Mouse (Mus musculus): ENCODE data around the gene Tenm2. TPM values are rescaled to one million over a fixed set of nuclear protein-coding genes. Genes with fewer than 3 reads are reported as not detected.

The Tenm2 gene
- polyA plus RNA-seq, 1 experiment from 2014 or later = 0.28 TPM

DNA sequence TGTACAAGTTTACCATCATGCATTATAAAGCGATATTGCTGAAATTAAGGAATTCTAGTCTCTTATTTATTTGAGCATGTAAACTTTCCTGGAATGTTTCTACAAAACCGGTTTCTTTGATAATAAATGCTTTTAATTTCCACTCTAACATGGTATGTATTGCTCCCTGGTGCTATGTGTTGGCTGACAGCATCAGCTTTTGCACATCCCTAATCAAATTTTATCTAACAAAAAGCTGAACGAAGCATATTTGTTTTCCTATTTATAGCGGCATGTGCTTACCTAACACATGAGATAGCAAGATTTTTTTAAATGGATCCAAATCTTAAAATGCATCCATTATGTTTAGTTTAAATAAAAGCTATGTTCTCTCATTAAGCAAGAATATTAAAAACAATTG lies 434.1 kb downstream of the Tenm2 start:
- no peak for TF ChIP-seq CTCF (IDR thresholded peaks at IDR 0.05; ENCODE audit: low read depth)
- 59% methylated on average over 4 of the region's 4 CpGs for WGBS
- no peaks in the 10 kb centered on the region for H3K36me3 ChIP-seq (ENCODE audit: insufficient read depth)

DNA sequence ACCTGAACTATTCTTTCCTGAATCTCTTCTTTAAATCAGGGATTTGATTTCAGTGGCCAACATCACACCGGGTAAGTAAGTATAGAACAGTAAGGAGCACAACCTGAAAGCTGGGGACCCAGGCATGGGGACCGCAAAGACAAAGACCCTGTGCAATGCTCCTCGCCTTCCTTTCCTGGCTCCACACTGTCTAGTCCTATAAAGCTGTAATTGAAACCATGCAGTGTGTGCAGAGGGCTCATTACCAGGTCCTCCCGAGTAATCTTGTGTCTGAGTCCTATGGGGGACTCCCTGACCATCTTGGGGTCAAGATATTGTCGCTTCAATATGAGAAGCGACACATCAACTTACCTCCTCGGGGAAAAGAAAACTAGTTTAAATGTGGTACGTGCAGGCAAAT lies 436.4 kb downstream of the Tenm2 start:
- no peaks in the 10 kb centered on the region for H3K36me3 ChIP-seq (ENCODE audit: insufficient read depth)

More for the DNA sequence above, 434.1 kb downstream of the Tenm2 start:
- no peaks in the 10 kb centered on the region for H3K27me3 ChIP-seq (ENCODE audit: insufficient read depth, low read length)
- H3K27ac ChIP-seq (ENCODE audit: low read depth) = no peak overlapping the region
- no peak overlapping the region for H3K4me2 ChIP-seq
- no peak overlapping the region for H3K4me3 ChIP-seq (ENCODE audit: low read depth, low read length)
- H3K4me1 ChIP-seq (ENCODE audit: insufficient read depth) = peaks cover 3% of the 10 kb centered on the region; the same call in 1 of the 2 replicates
- DNase-seq = no peak
- H3K9me3 ChIP-seq (ENCODE audit: low read depth, low read length) = no peaks in the 10 kb centered on the region
- H3K9ac ChIP-seq = no peak overlapping the region
- ATAC-seq (ENCODE audit: insufficient read depth) = no peak

DNA sequence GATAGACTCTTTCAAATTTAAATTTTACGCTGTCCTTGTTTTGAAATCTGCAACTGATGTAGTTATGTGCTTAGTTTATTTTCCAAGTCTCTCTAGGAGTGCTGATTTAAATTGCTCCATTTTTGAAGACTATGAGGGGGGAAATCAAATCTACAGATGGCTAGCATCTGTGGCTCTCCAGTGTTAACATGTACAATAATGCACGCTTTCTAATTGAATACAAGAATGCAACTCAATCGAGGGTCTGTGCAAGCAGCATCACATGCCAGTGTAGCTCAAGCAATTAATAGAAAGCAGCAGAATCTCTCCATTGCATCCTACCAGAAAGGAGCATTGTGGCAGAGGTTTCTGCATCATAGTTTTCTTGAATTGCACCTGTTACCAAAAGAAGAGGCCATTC lies 477.8 kb downstream of the Tenm2 start:
- H3K36me3 ChIP-seq (ENCODE audit: insufficient read depth) = no peaks in the 10 kb centered on the region
- H3K9ac ChIP-seq = no peak overlapping the region
- no peak overlapping the region for H3K27ac ChIP-seq (ENCODE audit: low read depth)
- H3K9me3 ChIP-seq (ENCODE audit: low read depth, low read length) = no peaks in the 10 kb centered on the region
- DNase-seq = no peak
- ATAC-seq (ENCODE audit: insufficient read depth) = no peak
- WGBS = 81% methylated on average over 3 of the region's 3 CpGs
- TF ChIP-seq CTCF (IDR thresholded peaks at IDR 0.05; ENCODE audit: low read depth) = no peak
- H3K4me1 ChIP-seq (ENCODE audit: insufficient read depth) = no peaks in the 10 kb centered on the region
- H3K4me3 ChIP-seq (ENCODE audit: low read depth, low read length) = no peak overlapping the region
- H3K27me3 ChIP-seq (ENCODE audit: insufficient read depth, low read length) = no peaks in the 10 kb centered on the region
- no peak overlapping the region for H3K4me2 ChIP-seq

More for the DNA sequence above, 436.4 kb downstream of the Tenm2 start:
- no peaks in the 10 kb centered on the region for H3K27me3 ChIP-seq (ENCODE audit: insufficient read depth, low read length)
- H3K4me2 ChIP-seq = no peak overlapping the region
- no peak for ATAC-seq (ENCODE audit: insufficient read depth)
- TF ChIP-seq CTCF (IDR thresholded peaks at IDR 0.05; ENCODE audit: low read depth) = no peak
- peaks cover 3% of the 10 kb centered on the region; the same call in 1 of the 2 replicates for H3K4me1 ChIP-seq (ENCODE audit: insufficient read depth)
- H3K9ac ChIP-seq = no peak overlapping the region
- WGBS = 73% methylated on average over 8 of the region's 8 CpGs
- no peak for DNase-seq
- H3K9me3 ChIP-seq (ENCODE audit: low read depth, low read length) = no peaks in the 10 kb centered on the region
- H3K4me3 ChIP-seq (ENCODE audit: low read depth, low read length) = no peak overlapping the region
- H3K27ac ChIP-seq (ENCODE audit: low read depth) = no peak overlapping the region

DNA sequence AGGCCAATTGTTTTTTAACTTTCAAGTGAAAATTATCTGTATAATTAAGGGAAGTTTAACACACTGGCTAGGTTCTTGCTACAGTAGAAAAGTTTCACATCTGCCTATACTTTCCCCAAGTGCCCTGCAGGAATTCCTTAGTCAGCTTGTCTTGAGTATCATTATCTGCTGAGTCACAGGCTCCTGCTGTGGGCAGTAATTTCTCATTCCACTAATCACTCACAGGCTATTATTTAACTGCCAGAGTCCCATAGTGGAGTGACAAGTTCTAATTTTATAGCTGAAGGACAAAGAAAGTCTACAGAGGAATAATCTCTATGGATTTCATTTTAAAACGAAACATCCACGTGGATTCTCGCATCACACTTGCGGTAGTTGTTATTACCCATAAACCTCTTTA lies 489.5 kb downstream of the Tenm2 start:
- Histone ChIP-seq H3K27me3 (ENCODE audit: insufficient read depth, low read length) (no peaks in the 10 kb centered on the region), H3K9me3 (ENCODE audit: low read depth, low read length) (no peaks in the 10 kb centered on the region), H3K36me3 (ENCODE audit: insufficient read depth) (no peaks in the 10 kb centered on the region), H3K4me2 (no peak overlapping the region), H3K4me1 (ENCODE audit: insufficient read depth) (no peaks in the 10 kb centered on the region), H3K9ac (no peak overlapping the region), H3K4me3 (ENCODE audit: low read depth, low read length) (no peak overlapping the region), H3K27ac (ENCODE audit: low read depth) (no peak overlapping the region)
- DNase-seq = no peak
- 79% methylated on average over 4 of the region's 4 CpGs for WGBS
- no peak for TF ChIP-seq CTCF (IDR thresholded peaks at IDR 0.05; ENCODE audit: low read depth)
- ATAC-seq (ENCODE audit: insufficient read depth) = no peak

DNA sequence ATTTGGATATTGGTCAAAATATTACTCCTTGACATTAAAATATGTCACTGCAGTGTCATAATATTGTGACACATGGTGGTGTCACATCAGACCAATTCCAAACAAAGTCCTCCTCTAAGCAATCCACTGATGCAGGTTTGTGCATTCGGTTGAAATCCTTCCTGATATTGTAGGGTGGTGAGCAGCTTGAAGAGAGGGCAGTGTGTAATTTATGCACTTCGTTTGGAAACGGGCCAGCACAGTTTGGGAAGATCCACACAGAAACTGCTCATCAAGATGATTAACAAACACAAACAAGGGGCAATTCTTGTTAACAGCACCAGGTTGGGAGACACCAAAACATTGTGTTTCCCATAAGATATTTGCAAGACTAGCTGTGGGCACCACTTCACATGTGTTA lies 508.0 kb downstream of the Tenm2 start:
- H3K27ac ChIP-seq (ENCODE audit: low read depth) = no peak overlapping the region
- no peaks in the 10 kb centered on the region for H3K9me3 ChIP-seq (ENCODE audit: low read depth, low read length)
- no peaks in the 10 kb centered on the region for H3K27me3 ChIP-seq (ENCODE audit: insufficient read depth, low read length)
- DNase-seq (no peak), ATAC-seq (ENCODE audit: insufficient read depth) (no peak)
- no peak for TF ChIP-seq CTCF (IDR thresholded peaks at IDR 0.05; ENCODE audit: low read depth)
- no peaks in the 10 kb centered on the region for H3K4me1 ChIP-seq (ENCODE audit: insufficient read depth)
- no peak overlapping the region for H3K4me2 ChIP-seq
- no peak overlapping the region for H3K4me3 ChIP-seq (ENCODE audit: low read depth, low read length)
- H3K9ac ChIP-seq = no peak overlapping the region
- no peaks in the 10 kb centered on the region for H3K36me3 ChIP-seq (ENCODE audit: insufficient read depth)
- WGBS = 67% methylated on average over 3 of the region's 3 CpGs

DNA sequence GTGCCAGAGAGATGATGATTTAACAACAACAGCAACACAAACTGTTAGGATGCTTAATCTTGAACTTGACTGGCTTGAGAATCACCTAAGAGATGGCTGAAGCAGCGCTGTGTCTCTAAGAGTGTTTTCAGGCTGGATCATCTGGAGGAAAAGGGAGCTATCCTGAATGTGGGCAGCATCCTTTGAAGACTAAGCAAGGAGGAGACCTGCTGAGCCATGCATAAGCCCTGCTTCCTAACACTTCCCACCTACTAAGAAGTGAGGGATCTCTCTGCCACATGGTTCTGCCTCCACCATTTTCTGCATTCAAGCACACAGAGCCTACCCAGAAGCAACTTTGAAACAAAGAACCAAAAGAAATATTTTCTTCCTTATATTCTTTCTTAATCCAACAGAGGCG lies 532.9 kb downstream of the Tenm2 start:
- ATAC-seq (ENCODE audit: insufficient read depth) = no peak
- no peak overlapping the region for H3K4me3 ChIP-seq (ENCODE audit: low read depth, low read length)
- no peaks in the 10 kb centered on the region for H3K4me1 ChIP-seq (ENCODE audit: insufficient read depth)
- H3K27ac ChIP-seq (ENCODE audit: low read depth) = no peak overlapping the region
- H3K9me3 ChIP-seq (ENCODE audit: low read depth, low read length) = no peaks in the 10 kb centered on the region
- no peaks in the 10 kb centered on the region for H3K27me3 ChIP-seq (ENCODE audit: insufficient read depth, low read length)
- no peak overlapping the region for H3K4me2 ChIP-seq
- no peak overlapping the region for H3K9ac ChIP-seq
- no peak for DNase-seq
- no peaks in the 10 kb centered on the region for H3K36me3 ChIP-seq (ENCODE audit: insufficient read depth)
- TF ChIP-seq CTCF (IDR thresholded peaks at IDR 0.05; ENCODE audit: low read depth) = no peak
- WGBS = 74% methylated on average over 2 of the region's 2 CpGs

DNA sequence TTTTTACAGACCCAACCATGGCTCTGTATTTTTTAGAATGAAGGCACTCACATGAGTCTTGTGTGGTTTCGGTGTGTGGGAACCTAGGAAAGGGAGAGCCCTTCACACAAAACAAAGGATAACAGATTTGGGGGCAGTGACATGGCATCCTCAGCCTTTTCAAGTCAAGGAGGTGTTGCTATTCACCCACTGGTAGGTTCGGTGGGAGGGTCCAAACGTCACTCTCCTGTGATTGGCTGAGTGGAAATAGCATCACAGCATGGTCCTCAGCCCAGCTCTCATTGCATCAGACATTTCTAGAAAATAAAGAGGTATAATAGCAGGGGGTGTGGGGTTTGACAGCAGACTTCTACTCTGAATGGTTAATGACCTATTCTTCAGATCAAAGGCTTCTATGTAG lies 534.8 kb downstream of the Tenm2 start:
- Histone ChIP-seq H3K4me3 (ENCODE audit: low read depth, low read length) (no peak overlapping the region), H3K27me3 (ENCODE audit: insufficient read depth, low read length) (no peaks in the 10 kb centered on the region), H3K36me3 (ENCODE audit: insufficient read depth) (no peaks in the 10 kb centered on the region), H3K9me3 (ENCODE audit: low read depth, low read length) (no peaks in the 10 kb centered on the region), H3K4me2 (no peak overlapping the region), H3K9ac (no peak overlapping the region), H3K27ac (ENCODE audit: low read depth) (no peak overlapping the region), H3K4me1 (ENCODE audit: insufficient read depth) (no peaks in the 10 kb centered on the region)
- TF ChIP-seq CTCF (IDR thresholded peaks at IDR 0.05; ENCODE audit: low read depth) = no peak
- ATAC-seq (ENCODE audit: insufficient read depth) (no peak), DNase-seq (no peak)
- 92% methylated on average over 3 of the region's 3 CpGs for WGBS

DNA sequence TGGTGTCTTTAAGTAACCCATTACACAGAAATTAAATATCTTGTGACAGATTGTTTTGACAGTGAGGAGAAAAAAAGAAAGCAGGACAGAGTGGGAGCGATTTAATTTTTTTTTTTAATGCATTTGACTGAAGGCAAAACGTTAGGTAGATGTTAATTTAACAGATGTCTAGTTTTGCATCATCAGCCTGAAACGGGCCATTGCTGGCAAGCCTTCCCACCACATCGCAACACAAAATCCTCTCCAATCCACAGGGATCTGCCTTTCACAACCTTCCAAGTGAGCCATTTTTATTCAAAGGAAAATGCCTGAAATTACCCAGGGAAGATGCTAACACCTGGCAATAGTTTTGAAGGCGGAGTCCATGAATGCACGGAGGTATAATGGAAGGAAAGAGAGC lies 535.6 kb downstream of the Tenm2 start:
- DNase-seq = no peak
- Histone ChIP-seq H3K9me3 (ENCODE audit: low read depth, low read length) (no peaks in the 10 kb centered on the region), H3K4me1 (ENCODE audit: insufficient read depth) (no peaks in the 10 kb centered on the region), H3K9ac (no peak overlapping the region), H3K27me3 (ENCODE audit: insufficient read depth, low read length) (no peaks in the 10 kb centered on the region), H3K27ac (ENCODE audit: low read depth) (no peak overlapping the region), H3K4me3 (ENCODE audit: low read depth, low read length) (no peak overlapping the region), H3K4me2 (no peak overlapping the region), H3K36me3 (ENCODE audit: insufficient read depth) (no peaks in the 10 kb centered on the region)
- TF ChIP-seq CTCF (IDR thresholded peaks at IDR 0.05; ENCODE audit: low read depth) = no peak
- ATAC-seq (ENCODE audit: insufficient read depth) = no peak
- 78% methylated on average over 6 of the region's 6 CpGs for WGBS
